Mouse (Mus musculus) CH12.LX (cell line): ENCODE results near the gene Arid5b. TPM values are rescaled to one million over a fixed set of nuclear protein-coding genes. Genes with fewer than 3 reads are reported as not detected.

Source experiments
- DNase-seq: peaks from one replicate; pipeline ENCODE4 v3.0.0-alpha.2; 2013; ENCODE audit errors: extremely low read depth
- H3K27ac ChIP-seq: 2 replicates; pipeline ENCODE4 v1.5.1; 2012; ENCODE audit warnings: low read depth, mild to moderate bottlenecking, control low read depth, moderate library complexity; ENCODE audit not compliant: insufficient read depth
- H3K27me3 ChIP-seq: replicated peaks from 2 replicates; pipeline ENCODE3; 2012; ENCODE audit warnings: inconsistent platforms
- H3K36me3 ChIP-seq, 2 experiments: replicated peaks in 1 of 2; 2 replicates each; pipeline versions ENCODE3 to v1.6.1; 2012; ENCODE audit warnings: inconsistent platforms in 1 of 2, low read length in 1 of 2, mild to moderate bottlenecking in 1 of 2, mixed read lengths in 1 of 2, moderate library complexity in 1 of 2; ENCODE audit not compliant: control insufficient read depth in 1 of 2, insufficient read depth in 1 of 2
- H3K4me1 ChIP-seq, 2 experiments: 2 replicates each; pipeline ENCODE4 v1.6.1; 2012; ENCODE audit warnings: inconsistent platforms in 1 of 2, moderate library complexity in 1 of 2; ENCODE audit not compliant: insufficient read depth in 2 of 2, control insufficient read depth in 1 of 2
- H3K4me2 ChIP-seq: 2 replicates; pipeline ENCODE4 v1.6.1; 2012; ENCODE audit warnings: low read depth, mild to moderate bottlenecking, control low read depth; ENCODE audit not compliant: poor library complexity, insufficient read depth, severe bottlenecking
- H3K4me3 ChIP-seq, 3 experiments: fragments of 150-350 bp in 1 of 3; sonication (generic) in 1 of 3; replicated peaks in 1 of 3; 2 replicates each; pipeline versions ENCODE3 to v1.5.1; 2011 to 2012; ENCODE audit warnings: low read depth in 2 of 3, low read length in 2 of 3, mild to moderate bottlenecking in 2 of 3, moderate library complexity in 2 of 3, control low read depth in 1 of 3, improper control_type of control experiment in 1 of 3, inconsistent platforms in 1 of 3, mixed read lengths in 1 of 3; ENCODE audit not compliant: poor library complexity in 1 of 3
- H3K79me2 ChIP-seq: replicated peaks from 2 replicates; pipeline ENCODE4 v1.6.1; 2012; ENCODE audit warnings: mild to moderate bottlenecking, moderate library complexity; ENCODE audit not compliant: control insufficient read depth, poor library complexity, insufficient read depth, severe bottlenecking; ENCODE audit errors: extremely low read depth
- H3K9ac ChIP-seq: 2 replicates; pipeline ENCODE4 v1.6.1; 2012; ENCODE audit warnings: low read depth, mild to moderate bottlenecking, control low read depth, moderate library complexity; ENCODE audit not compliant: insufficient read depth
- H3K9me3 ChIP-seq: replicated peaks from 2 replicates; pipeline ENCODE3; 2012; ENCODE audit warnings: low read length, inconsistent platforms, mixed read lengths
- BHLHE40 ChIP-seq: IDR thresholded peaks from 2 replicates; pipeline ENCODE4 v1.6.1; 2011; ENCODE audit warnings: mild to moderate bottlenecking, low read depth, low read length, improper control_type of control experiment
- CHD1 ChIP-seq: IDR thresholded peaks from 2 replicates; pipeline ENCODE4 v1.6.1; 2012; ENCODE audit warnings: low read depth, low read length, improper control_type of control experiment, inconsistent platforms
- ELF1 ChIP-seq: IDR thresholded peaks from 2 replicates; pipeline ENCODE4 v1.6.1; 2014; ENCODE audit warnings: low read depth, mild to moderate bottlenecking, inconsistent platforms, low read length, improper control_type of control experiment
- EP300 ChIP-seq: IDR thresholded peaks from 2 replicates; pipeline ENCODE4 v1.6.1; 2011; ENCODE audit warnings: low read length, improper control_type of control experiment
- ETS1 ChIP-seq: conservative IDR thresholded peaks from 2 replicates; pipeline ENCODE4 v1.6.1; 2012; ENCODE audit warnings: low read depth, mild to moderate bottlenecking, inconsistent platforms, low read length, improper control_type of control experiment, moderate library complexity
- HCFC1 ChIP-seq: IDR thresholded peaks from 2 replicates; pipeline ENCODE4 v1.6.1; 2012; ENCODE audit warnings: low read depth, mild to moderate bottlenecking, inconsistent platforms, low read length, improper control_type of control experiment
- KAT2A ChIP-seq: IDR thresholded peaks from 2 replicates; pipeline ENCODE4 v1.6.1; 2012; ENCODE audit warnings: low read length, improper control_type of control experiment, inconsistent platforms; ENCODE audit not compliant: insufficient replicate concordance
- MAX ChIP-seq: IDR thresholded peaks from 2 replicates; pipeline ENCODE4 v1.6.1; 2011; ENCODE audit warnings: low read length, improper control_type of control experiment
- MXI1 ChIP-seq: IDR thresholded peaks from 2 replicates; pipeline ENCODE4 v1.6.1; 2011; ENCODE audit warnings: mild to moderate bottlenecking, low read depth, low read length, improper control_type of control experiment
- NRF1 ChIP-seq: IDR thresholded peaks from 2 replicates; pipeline ENCODE4 v1.6.1; 2014; ENCODE audit warnings: low read depth, mild to moderate bottlenecking, inconsistent platforms, low read length, improper control_type of control experiment, moderate library complexity
- POLR2AphosphoS2 ChIP-seq: IDR thresholded peaks from 2 replicates; pipeline ENCODE4 v1.6.1; 2011; ENCODE audit warnings: low read depth, low read length, improper control_type of control experiment
- RAD21 ChIP-seq: IDR thresholded peaks from 2 replicates; pipeline ENCODE4 v1.6.1; 2011; ENCODE audit warnings: low read depth, mild to moderate bottlenecking, low read length, improper control_type of control experiment, moderate library complexity
- SIN3A ChIP-seq: IDR thresholded peaks from 2 replicates; pipeline ENCODE4 v1.6.1; 2012; ENCODE audit warnings: low read length, improper control_type of control experiment, inconsistent platforms
- SMC3 ChIP-seq: IDR thresholded peaks from 2 replicates; pipeline ENCODE4 v1.6.1; 2011; ENCODE audit warnings: low read depth, low read length, improper control_type of control experiment
- TCF12 ChIP-seq: IDR thresholded peaks from 2 replicates; pipeline ENCODE4 v1.6.1; 2014; ENCODE audit warnings: low read depth, mild to moderate bottlenecking, inconsistent platforms, low read length, improper control_type of control experiment
- USF1 ChIP-seq: IDR thresholded peaks from 2 replicates; pipeline ENCODE4 v1.6.1; 2014; ENCODE audit warnings: low read depth, mild to moderate bottlenecking, inconsistent platforms, low read length, improper control_type of control experiment
- USF2 ChIP-seq: conservative IDR thresholded peaks from 2 replicates; pipeline ENCODE4 v1.6.1; 2011; ENCODE audit warnings: low read depth, low read length, improper control_type of control experiment
- ZKSCAN1 ChIP-seq: IDR thresholded peaks from 2 replicates; pipeline ENCODE4 v1.6.1; 2012; ENCODE audit warnings: low read depth, inconsistent platforms, low read length, improper control_type of control experiment, borderline replicate concordance
- ZMIZ1 ChIP-seq: IDR thresholded peaks from 2 replicates; pipeline ENCODE4 v1.6.1; 2012; ENCODE audit warnings: low read depth, mild to moderate bottlenecking, inconsistent platforms, low read length, improper control_type of control experiment
- ZNF384 ChIP-seq: IDR thresholded peaks from 2 replicates; pipeline ENCODE4 v1.6.1; 2012; ENCODE audit warnings: low read depth, low read length, improper control_type of control experiment, inconsistent platforms
- dilution Hi-C: fragments of 300-500 bp; cut with MboI; formaldehyde crosslinking; loops from 2 replicates; pipeline ENCODE4 v1.14.3; 2020; ENCODE audit warnings: low sequenced_read_pairs; ENCODE audit not compliant: extremely low pct_unique_long_range_greater_than_20kb, extremely low pct_ligation_motif_present
- in situ Hi-C: fragments of 300-500 bp; cut with MboI; formaldehyde crosslinking; loops from 3 replicates; pipeline ENCODE4 v1.14.3; 2019; ENCODE audit warnings: low sequenced_read_pairs, low pct_ligation_motif_present, low pct_unique_long_range_greater_than_20kb, mixed read lengths
- polyA plus RNA-seq: library from polyadenylated mRNA; unstranded; fragments of >175 nt; gene quantifications from 2 replicates; pipeline ENCODE4 v1.2.1, GENCODE M21; 2012; ENCODE audit warnings: low read depth; ENCODE audit not compliant: insufficient read length
- total RNA-seq, 2 experiments: library from RNA; depleted of rRNA; stranded (reverse); fragments of 300-350 nt in 1 of 2; fragments of >200 nt in 1 of 2; gene quantifications; 2 replicates each; pipeline ENCODE4 v1.2.3; 2012 to 2014

Arid5b gene
- total and polyA plus RNA-seq, 3 experiments, result 1.1 to 2.6 (median 1.8) TPM

GRCm38 (mm10) chr10:68230653-68231384 lies 47.7 kb downstream of the Arid5b start:
- Histone ChIP-seq H3K9me3 (no peaks in the 10 kb centered on the region), H3K4me2 (no peak overlapping the region), H3K4me3 (no peak overlapping the region)
- TF ChIP-seq TCF12 (no peak), ZKSCAN1 (no peak), NRF1 (no peak), SIN3A (no peak), POLR2AphosphoS2 (no peak), ZMIZ1 (no peak)
- TF ChIP-seq, all 38 proteins: peak for 0
- H3K79me2 ChIP-seq, result no peaks in the 10 kb centered on the region
- peaks cover 9 to 36% of the 10 kb centered on the region in 2 experiments for H3K36me3 ChIP-seq
- H3K27ac ChIP-seq, result no peak overlapping the region
- H3K9ac ChIP-seq, result no peak overlapping the region
- no peaks in the 10 kb centered on the region for H3K4me1 ChIP-seq
- no peaks in the 10 kb centered on the region for H3K27me3 ChIP-seq
- dilution Hi-C loops (no loop called here), in situ Hi-C loops (no loop called here)
- DNase-seq, result no peak

DNA sequence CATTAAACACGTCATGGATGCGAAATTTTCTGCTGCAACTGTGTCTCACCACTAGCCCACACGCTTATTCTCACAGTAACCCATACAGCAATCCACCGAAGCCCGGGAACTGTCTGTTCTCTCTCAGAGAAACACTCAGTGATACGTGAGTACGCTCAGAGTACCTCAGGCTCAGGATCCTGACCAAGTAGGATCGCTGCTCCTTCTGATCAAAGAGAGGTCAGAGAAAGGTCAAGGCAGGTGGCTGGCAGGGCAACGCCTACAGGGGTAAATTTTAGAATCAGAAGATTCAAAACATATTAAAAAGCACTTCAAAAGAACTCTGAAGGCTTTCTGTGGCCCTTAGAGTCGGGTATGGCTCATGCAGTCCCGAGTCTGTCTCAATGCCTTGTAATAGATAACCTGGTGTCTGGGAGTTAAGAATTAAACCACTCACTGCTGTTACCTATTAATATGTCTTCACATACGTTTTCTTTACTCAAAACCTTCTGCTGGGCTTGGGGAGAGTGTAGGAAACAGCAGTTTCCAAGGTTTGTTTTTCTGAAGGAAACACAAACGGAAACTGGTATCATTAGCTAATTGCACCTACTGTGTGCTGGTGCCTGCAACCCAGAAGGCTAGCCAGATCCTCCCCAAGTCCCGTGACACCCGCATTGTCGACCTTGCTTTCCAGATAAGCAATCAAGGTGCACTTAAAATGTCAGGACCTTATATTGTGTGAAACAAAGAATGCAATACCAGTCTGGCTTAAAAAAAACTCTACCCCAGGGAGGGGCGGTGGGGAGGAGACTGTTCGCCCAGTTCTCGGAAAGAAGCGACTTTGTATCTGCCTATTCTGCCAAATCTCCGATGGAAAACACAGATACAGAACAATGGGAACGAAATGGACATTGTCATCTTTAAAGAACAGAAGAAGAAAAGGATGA lies 48.6 kb downstream of the Arid5b start:
- Histone ChIP-seq H3K4me2 (no peak overlapping the region), H3K9me3 (no peaks in the 10 kb centered on the region), H3K9ac (no peak overlapping the region), H3K4me3 (no peak overlapping the region), H3K27me3 (no peaks in the 10 kb centered on the region), H3K4me1 (peaks cover 0 to 3% of the 10 kb centered on the region in 2 experiments; a peak in 1 of 4 replicates), H3K79me2 (no peaks in the 10 kb centered on the region), H3K27ac (no peak overlapping the region), H3K36me3 (peaks cover 16 to 34% of the 10 kb centered on the region in 2 experiments)
- TF ChIP-seq KAT2A (no peak), RAD21 (no peak), MAX (no peak), HCFC1 (no peak), BHLHE40 (no peak), ZNF384 (no peak), USF1 (no peak), ELF1 (no peak), NRF1 (no peak), MXI1 (no peak), USF2 (no peak), ZKSCAN1 (no peak; the same call in 1 of the 2 replicates), EP300 (no peak), CHD1 (no peak), ETS1 (no peak), SMC3 (no peak)
- DNase-seq, result no peak
- dilution Hi-C loops (no loop called here), in situ Hi-C loops (no loop called here)
